Mouse (Mus musculus) stomach, embryonic 14.5 days (tissue): ENCODE measurements around the gene Sh3bp2. TPM values are rescaled to one million over a fixed set of nuclear protein-coding genes. Genes with fewer than 3 reads are reported as not detected.
A peak's percentile ranks its signal among the peaks of the same experiment; 100 is the strongest.

ENCODE experiments used
- ATAC-seq: fragments of 200-750 bp; cut with Nextera tagmentation; 2 replicates; pipeline ENCODE4 v1.8.0; 2017; ENCODE audit warnings: low read depth, moderate TSS enrichment; ENCODE audit not compliant: insufficient number of reproducible peaks, insufficient read depth, low FRiP score
- H3K27ac ChIP-seq: fragments of 300-500 bp; sonication (generic); 2 replicates; pipeline ENCODE4 v1.5.1; 2014; ENCODE audit warnings: mild to moderate bottlenecking, low read length, moderate library complexity, mixed read lengths
- H3K27me3 ChIP-seq: fragments of 300-500 bp; sonication (generic); 2 replicates; pipeline ENCODE4 v1.6.1; 2014; ENCODE audit warnings: low read length, control low read depth, mixed read lengths; ENCODE audit not compliant: control insufficient read depth, insufficient read depth
- H3K36me3 ChIP-seq: fragments of 300-500 bp; sonication (generic); 2 replicates; pipeline ENCODE4 v1.6.1; 2014; ENCODE audit warnings: mild to moderate bottlenecking, control low read depth, low read length, moderate library complexity, mixed read lengths; ENCODE audit not compliant: control insufficient read depth, insufficient read depth
- H3K4me1 ChIP-seq: fragments of 300-500 bp; sonication (generic); 2 replicates; pipeline ENCODE4 v1.6.1; 2014; ENCODE audit warnings: low read length, control low read depth, mixed read lengths; ENCODE audit not compliant: control insufficient read depth, insufficient read depth
- H3K4me2 ChIP-seq: fragments of 300-500 bp; sonication (generic); replicated peaks from 2 replicates; pipeline ENCODE4 v1.6.1; 2014; ENCODE audit warnings: low read depth, low read length, control low read depth
- H3K4me3 ChIP-seq: fragments of 300-500 bp; sonication (generic); 2 replicates; pipeline ENCODE4 v1.5.1; 2014; ENCODE audit warnings: low read depth, low read length, control low read depth
- H3K9ac ChIP-seq: fragments of 300-500 bp; sonication (generic); replicated peaks from 2 replicates; pipeline ENCODE4 v1.6.1; 2014; ENCODE audit warnings: low read depth, mild to moderate bottlenecking, control low read depth, low read length, moderate library complexity, mixed read lengths
- H3K9me3 ChIP-seq: fragments of 300-500 bp; sonication (generic); 2 replicates; pipeline ENCODE4 v1.6.1; 2016; ENCODE audit warnings: low read depth, low read length, control low read depth; ENCODE audit not compliant: control insufficient read depth
- WGBS: fragments of 180-500 bp; shearing (Covaris S2); extraction: QIAGEN DNeasy Blood & Tissue Kit; methylation state at CpG from one replicate; pipeline ENCODE4 v1.1.7; 2014; 5-methylcytosine and 5-hydroxymethylcytosine counted together
- polyA plus RNA-seq: library from polyadenylated mRNA; unstranded; fragments of >200 nt; fragmentation: Nextera tagmentation; extraction: Ambion mirVana; gene quantifications from 2 replicates; pipeline ENCODE4 v1.2.1, GENCODE M21; 2014

The Sh3bp2 gene
- polyA plus RNA-seq, 1 experiment from 2014 or later = 9.4 TPM

DNA sequence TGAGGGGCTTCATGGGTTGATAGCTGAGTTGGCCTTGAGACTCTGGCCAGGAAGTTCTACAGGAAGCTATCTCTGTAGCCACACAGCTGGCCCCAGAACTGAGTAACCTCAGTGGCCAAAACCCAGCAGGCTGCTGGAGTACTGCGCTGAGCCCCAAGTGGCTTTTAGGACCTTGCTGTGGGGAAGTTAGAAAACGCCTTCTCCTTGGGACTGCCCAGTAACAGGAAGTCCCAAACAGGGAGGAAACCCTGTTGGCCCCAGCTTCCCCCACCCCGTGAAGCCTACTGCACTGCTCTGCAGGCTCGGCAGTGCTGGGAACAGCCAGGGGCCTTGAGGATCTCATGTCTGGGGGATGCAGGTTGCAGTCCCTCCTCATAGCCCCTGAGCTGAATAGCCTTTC lies 17.5 kb downstream of the Sh3bp2 start:
- Histone ChIP-seq H3K4me2 (no peak overlapping the region), H3K4me1 (no peaks in the 10 kb centered on the region), H3K27me3 (no peaks in the 10 kb centered on the region), H3K9ac (no peak overlapping the region), H3K27ac (no peak overlapping the region), H3K9me3 (no peaks in the 10 kb centered on the region), H3K4me3 (no peak overlapping the region), H3K36me3 (no peaks in the 10 kb centered on the region)
- WGBS = 54% methylated on average over 4 of the region's 4 CpGs
- ATAC-seq = no peak

DNA sequence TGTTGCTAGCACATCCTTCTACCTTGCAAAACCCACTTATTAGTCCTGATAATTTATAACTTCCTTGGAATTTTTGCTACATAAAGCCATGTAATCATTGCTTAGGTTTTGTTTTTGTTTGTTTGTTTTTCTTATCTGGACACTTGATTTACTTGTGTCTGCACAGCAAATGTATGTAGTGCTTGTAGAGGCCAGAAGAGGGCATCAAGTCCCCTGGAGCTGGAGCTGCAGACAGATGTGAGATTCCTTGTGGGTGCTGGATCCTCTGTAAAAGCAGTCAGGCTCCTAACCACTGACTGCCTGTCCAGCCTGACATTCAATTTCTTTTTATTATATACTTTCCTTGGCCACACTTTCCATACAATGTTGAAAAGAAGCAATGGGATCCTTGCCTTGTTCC lies 21.8 kb downstream of the Sh3bp2 start:
- Histone ChIP-seq H3K36me3 (no peaks in the 10 kb centered on the region; the same call in 1 of the 2 replicates), H3K4me1 (peaks cover 6% of the 10 kb centered on the region; the same call in 1 of the 2 replicates), H3K27me3 (no peaks in the 10 kb centered on the region), H3K9me3 (no peaks in the 10 kb centered on the region), H3K27ac (no peak overlapping the region), H3K4me2 (no peak overlapping the region), H3K9ac (no peak overlapping the region), H3K4me3 (no peak overlapping the region)
- ATAC-seq = no peak

DNA sequence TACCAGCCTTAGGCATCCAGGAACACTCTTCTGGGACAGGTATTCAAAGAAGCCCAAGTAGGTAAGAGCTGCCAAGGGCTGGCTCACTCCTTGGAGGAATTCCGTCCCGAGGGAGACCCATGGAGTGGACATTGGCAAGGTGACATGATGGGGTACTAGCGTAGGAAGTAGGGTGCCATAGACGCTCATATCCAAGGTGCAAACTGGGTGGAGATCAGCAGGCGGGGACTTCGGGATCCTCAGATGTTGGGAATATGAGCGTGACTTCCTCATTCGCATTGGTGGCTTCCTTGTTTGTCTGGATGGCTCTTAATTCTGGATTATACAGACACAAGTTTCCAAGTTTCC lies 23.5 kb downstream of the Sh3bp2 start:
- ATAC-seq = peak; percentile 33; the same call in 1 of the 2 replicates
- Histone ChIP-seq H3K27ac (no peak overlapping the region), H3K4me2 (peak overlapping the region; percentile 52), H3K9me3 (no peaks in the 10 kb centered on the region), H3K4me3 (peak overlapping the region; percentile 69), H3K27me3 (no peaks in the 10 kb centered on the region), H3K4me1 (peaks cover 6% of the 10 kb centered on the region; the same call in 1 of the 2 replicates), H3K9ac (peak overlapping the region; percentile 88), H3K36me3 (no peaks in the 10 kb centered on the region; the same call in 1 of the 2 replicates)
- WGBS = 25% methylated on average over 8 of the region's 8 CpGs

GRCm38 (mm10) chr5:34549483-34550221 lies 24.0 kb downstream of the Sh3bp2 start:
- Histone ChIP-seq H3K9ac (peak overlapping the region; percentile 88), H3K27ac (peak overlapping the region; percentile 53; the same call in 1 of the 2 replicates), H3K4me1 (peaks cover 6% of the 10 kb centered on the region; the same call in 1 of the 2 replicates), H3K4me3 (peak overlapping the region; percentile 69), H3K9me3 (no peaks in the 10 kb centered on the region), H3K27me3 (no peaks in the 10 kb centered on the region), H3K4me2 (peak overlapping the region; percentile 52), H3K36me3 (no peaks in the 10 kb centered on the region; the same call in 1 of the 2 replicates)
- under 1% methylated on average over 49 of the region's 49 CpGs for WGBS
- ATAC-seq = peak; percentile 88

- H3K9ac ChIP-seq = peak overlapping the region; percentile 88; the same call in 1 of the 2 replicates
- 8% methylated on average over 5 of the region's 6 CpGs for WGBS
- peaks cover 6% of the 10 kb centered on the region; the same call in 1 of the 2 replicates for H3K4me1 ChIP-seq
- no peak for ATAC-seq
- peak overlapping the region; percentile 52 for H3K4me2 ChIP-seq
- peaks cover under 1% of the 10 kb centered on the region for H3K36me3 ChIP-seq
- no peak overlapping the region for H3K27ac ChIP-seq
- H3K27me3 ChIP-seq = no peaks in the 10 kb centered on the region
- H3K4me3 ChIP-seq = peak overlapping the region; percentile 69
- no peaks in the 10 kb centered on the region for H3K9me3 ChIP-seq
Measured at GRCm38 (mm10) chr5:34550251-34550650, 24.6 kb downstream of the Sh3bp2 start.

DNA sequence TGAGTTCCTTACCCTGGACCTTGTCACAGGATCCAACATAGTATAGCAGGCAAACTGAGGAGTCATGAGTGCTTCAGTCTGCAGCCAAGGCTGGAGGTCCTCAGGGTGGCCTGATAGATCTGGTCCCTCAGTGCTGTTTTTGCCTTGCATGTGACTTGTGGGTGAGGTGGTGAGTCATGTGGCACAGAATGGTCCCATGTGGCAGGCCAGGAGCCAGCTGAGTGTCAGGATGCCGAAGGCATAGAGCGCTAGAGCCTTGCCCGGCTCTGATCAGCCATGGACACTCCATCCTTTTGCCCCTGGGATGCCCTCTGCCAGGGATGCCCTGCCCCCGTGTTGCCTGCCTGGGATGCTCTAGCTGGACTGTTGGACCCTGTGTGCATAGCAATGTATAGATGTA lies 26.2 kb downstream of the Sh3bp2 start:
- no peaks in the 10 kb centered on the region for H3K9me3 ChIP-seq
- no peak overlapping the region for H3K27ac ChIP-seq
- WGBS = 94% methylated on average over 4 of the region's 4 CpGs
- no peak for ATAC-seq
- peaks cover 14% of the 10 kb centered on the region for H3K36me3 ChIP-seq
- no peak overlapping the region for H3K4me3 ChIP-seq
- H3K9ac ChIP-seq = no peak overlapping the region
- no peak overlapping the region for H3K4me2 ChIP-seq
- H3K4me1 ChIP-seq = peaks cover 6% of the 10 kb centered on the region; the same call in 1 of the 2 replicates
- no peaks in the 10 kb centered on the region for H3K27me3 ChIP-seq

DNA sequence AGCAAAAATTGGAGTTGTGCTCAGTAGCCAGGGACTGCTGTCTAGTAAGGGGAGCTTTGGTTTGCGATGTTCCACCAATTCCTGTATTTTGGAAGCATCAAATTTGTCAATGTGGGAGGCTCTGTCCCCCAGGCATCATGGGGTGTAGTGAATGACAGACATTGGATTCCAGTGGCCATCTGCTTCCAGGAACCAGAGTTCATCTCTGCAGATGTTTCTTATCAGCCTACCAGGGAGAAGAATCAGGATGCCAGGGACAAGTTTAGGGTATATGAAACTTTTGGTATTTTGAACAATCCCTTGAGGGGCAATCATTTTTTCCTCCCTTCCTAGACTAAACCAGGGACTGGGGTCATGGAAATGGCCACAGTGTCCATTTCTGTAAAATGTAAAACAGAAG lies 38.2 kb downstream of the Sh3bp2 start:
- no peak for ATAC-seq
- H3K4me2 ChIP-seq = no peak overlapping the region
- H3K4me1 ChIP-seq = no peaks in the 10 kb centered on the region; the same call in 1 of the 2 replicates
- no peak overlapping the region for H3K4me3 ChIP-seq
- no peaks in the 10 kb centered on the region for H3K27me3 ChIP-seq
- peaks cover 44% of the 10 kb centered on the region for H3K36me3 ChIP-seq
- H3K9me3 ChIP-seq = no peaks in the 10 kb centered on the region
- H3K27ac ChIP-seq = no peak overlapping the region
- WGBS = 100% methylated on average over 1 of the region's 1 CpGs
- H3K9ac ChIP-seq = no peak overlapping the region

DNA sequence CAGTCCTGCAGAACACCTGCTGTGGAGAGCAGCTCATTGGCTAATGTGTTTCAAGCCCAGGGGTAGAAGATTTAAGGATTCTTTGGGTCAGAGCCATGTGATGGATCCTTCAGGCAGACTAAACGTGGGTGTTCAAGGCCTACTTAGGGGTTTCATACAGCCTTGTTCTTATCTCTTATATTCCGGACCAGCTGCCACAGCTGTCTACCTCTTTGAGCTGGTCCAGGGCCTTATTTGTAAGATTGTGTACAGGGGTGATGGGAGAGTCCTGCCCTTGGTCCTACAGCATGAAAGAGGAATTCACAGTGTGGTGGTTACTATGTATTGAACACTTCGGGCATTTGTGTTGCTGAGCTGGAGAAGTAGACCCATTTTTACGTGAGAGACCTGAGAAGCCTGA lies 38.7 kb downstream of the Sh3bp2 start:
- H3K4me2 ChIP-seq = no peak overlapping the region
- no peaks in the 10 kb centered on the region; the same call in 1 of the 2 replicates for H3K4me1 ChIP-seq
- H3K4me3 ChIP-seq = no peak overlapping the region
- peaks cover 40% of the 10 kb centered on the region for H3K36me3 ChIP-seq
- no peaks in the 10 kb centered on the region for H3K9me3 ChIP-seq
- no peak for ATAC-seq
- WGBS = 79% methylated on average over 4 of the region's 4 CpGs
- H3K9ac ChIP-seq = no peak overlapping the region
- H3K27ac ChIP-seq = no peak overlapping the region
- H3K27me3 ChIP-seq = no peaks in the 10 kb centered on the region
